Mouse (Mus musculus) thymus, adult 2 months (tissue): ENCODE measurements around the gene Rpl29.

Source experiments
- CTCF ChIP-seq: fragments of 200-500 bp; IDR thresholded peaks from 2 replicates; pipeline ENCODE4 v1.5.1; 2012; ENCODE audit warnings: mild to moderate bottlenecking, control low read depth, low read length, moderate library complexity, borderline replicate concordance; ENCODE audit not compliant: control insufficient read depth, poor library complexity, insufficient read depth; ENCODE audit errors: extremely low read depth
- POLR2A ChIP-seq: fragments of 200-500 bp; IDR thresholded peaks from 2 replicates; pipeline ENCODE4 v1.6.1; 2012; ENCODE audit warnings: mild to moderate bottlenecking, low read length, control low read depth, moderate library complexity; ENCODE audit not compliant: control insufficient read depth, poor library complexity, insufficient read depth; ENCODE audit errors: extremely low read depth

GRCm38 (mm10) chr9:106461026-106461415 lies 31.8 kb downstream of the Rpl29 start:
- no peak for TF ChIP-seq CTCF
- TF ChIP-seq POLR2A, result no peak
